Mouse (Mus musculus) left cerebral cortex, adult 2 months (tissue): ENCODE results near the gene Shc2. TPM values are rescaled to one million over a fixed set of nuclear protein-coding genes. Genes with fewer than 3 reads are reported as not detected.

Source experiments
- DNase-seq, 2 experiments: peaks; one replicate each; pipeline ENCODE4 v3.0.0; 2021 to 2022; ENCODE audit warnings: low spot score in 2 of 2, mixed read lengths in 1 of 2; ENCODE audit errors: extremely low spot score in 1 of 2
- H3K27ac ChIP-seq: fragments of 200-600 bp; 2 replicates; pipeline ENCODE4 v1.8.1; 2022
- H3K4me3 ChIP-seq: fragments of 200-600 bp; 2 replicates; pipeline ENCODE4 v1.8.1; 2022
- CTCF ChIP-seq: fragments of 200-600 bp; IDR thresholded peaks from 2 replicates; pipeline ENCODE4 v1.8.1; 2022; ENCODE audit warnings: antibody characterized with exemption, mild to moderate bottlenecking, moderate library complexity
- intact Hi-C: fragments of 180-260 bp; cut with DNase I; formaldehyde crosslinking; loops from one replicate; pipeline ENCODE4 v1.15.1; 2025
- total RNA-seq, 2 experiments: library from RNA; stranded (reverse); gene quantifications; 2 replicates each; pipeline ENCODE4 v1.2.3; 2021

Gene Shc2
- total RNA-seq, 2 experiments from 2014 or later, result 47.8 to 48.1 TPM

- DNase-seq, result no peak
- TF ChIP-seq CTCF, result no peak
- intact Hi-C loops, result no loop called here
- Histone ChIP-seq H3K4me3 (no peak overlapping the region), H3K27ac (no peak overlapping the region)
These were observed 51.5 kb downstream of the Shc2 start for GRCm38 (mm10) chr10:79586243-79586642.

DNA sequence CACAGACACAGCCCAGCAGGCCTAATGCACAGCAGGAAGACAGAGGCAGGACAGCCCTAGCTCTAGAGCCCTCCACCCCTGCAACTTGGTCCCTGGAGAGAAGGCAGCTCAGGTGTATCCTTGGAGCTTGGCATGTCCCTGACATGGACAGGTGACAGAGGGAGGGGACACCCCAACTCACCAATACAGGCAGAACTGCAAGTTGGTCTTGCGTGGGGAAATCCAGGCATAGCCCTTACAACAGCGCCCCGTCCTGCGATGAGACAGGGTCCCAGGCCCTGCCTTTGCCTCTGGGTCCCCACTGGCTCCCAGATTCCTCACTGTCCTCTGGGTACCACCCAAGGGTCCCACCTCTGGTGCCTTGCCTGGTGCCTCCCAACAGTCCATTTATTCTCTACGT, 52.0 kb downstream of the Shc2 start:
- no peak for DNase-seq
- no peak for TF ChIP-seq CTCF
- intact Hi-C loops, result no loop called here
- no peak overlapping the region for H3K4me3 ChIP-seq
- H3K27ac ChIP-seq, result no peak overlapping the region

DNA sequence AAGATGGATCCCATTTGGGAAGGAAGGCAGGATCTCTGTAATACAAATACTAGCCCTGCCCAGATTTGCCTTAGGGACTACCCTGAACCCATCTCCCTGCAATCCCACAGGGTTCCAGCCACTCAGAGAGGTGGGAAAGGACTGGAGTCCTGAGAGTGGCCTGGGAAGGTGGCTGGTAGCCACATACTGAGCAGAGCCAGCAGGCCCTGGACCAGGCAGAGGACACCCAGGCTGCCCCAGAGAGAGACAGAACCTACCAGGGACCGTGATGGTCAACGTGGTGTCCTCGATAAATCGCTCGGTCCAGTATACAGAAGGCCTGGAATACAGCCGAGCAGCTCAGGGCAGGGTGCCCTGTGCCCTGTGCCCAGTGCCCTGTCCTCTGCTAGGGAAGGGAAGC, 52.6 kb downstream of the Shc2 start:
- TF ChIP-seq CTCF, result no peak
- Histone ChIP-seq H3K27ac (no peak overlapping the region), H3K4me3 (no peak overlapping the region)
- no peak for DNase-seq
- intact Hi-C loops, result no loop called here

DNA sequence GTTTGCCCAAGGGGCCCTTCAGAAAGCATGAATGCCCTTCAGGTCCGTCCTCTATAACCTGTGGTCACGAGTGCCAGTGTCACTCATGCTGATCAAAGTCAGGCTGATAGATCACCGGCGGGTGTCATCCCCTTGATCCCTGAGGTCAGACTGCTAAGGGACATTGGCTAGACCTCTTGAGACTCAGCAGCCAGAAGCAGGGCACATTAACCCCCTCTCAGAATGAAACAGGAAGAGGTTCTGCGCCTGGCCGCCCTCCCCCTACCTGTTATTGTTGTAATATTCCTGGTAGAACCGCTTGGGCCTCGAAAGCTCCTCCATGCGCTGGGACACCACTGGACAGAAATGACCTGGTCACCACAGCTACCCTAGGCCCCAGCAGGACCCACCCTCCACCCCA, 53.3 kb downstream of the Shc2 start:
- DNase-seq, result no peak
- intact Hi-C loops, result no loop called here
- no peak overlapping the region for H3K4me3 ChIP-seq
- H3K27ac ChIP-seq, result no peak overlapping the region
- TF ChIP-seq CTCF, result no peak

DNA sequence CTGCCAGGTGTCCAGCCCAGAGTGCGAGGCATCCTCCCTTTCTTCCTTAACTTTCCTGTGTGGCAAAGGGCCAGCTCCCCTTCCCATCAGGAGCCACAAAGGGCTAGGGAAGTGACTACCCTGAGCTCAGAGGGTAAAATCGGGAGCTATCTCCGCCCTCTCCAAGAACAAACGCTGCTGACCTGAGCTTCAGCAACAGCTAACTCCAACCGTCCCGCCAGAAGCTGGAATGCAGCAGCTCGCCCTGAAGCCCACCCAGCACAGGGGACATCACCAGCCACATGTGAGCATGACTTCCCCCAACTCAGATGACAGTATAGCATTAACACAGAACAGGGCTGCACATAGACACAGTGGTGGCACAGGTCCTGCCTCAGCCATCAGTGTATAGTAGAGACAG, 53.7 kb downstream of the Shc2 start:
- DNase-seq, result no peak
- intact Hi-C loops, result no loop called here
- no peak for TF ChIP-seq CTCF
- no peak overlapping the region for H3K27ac ChIP-seq
- no peak overlapping the region for H3K4me3 ChIP-seq

GRCm38 (mm10) chr10:79581501-79581900, 56.2 kb downstream of the Shc2 start:
- Histone ChIP-seq H3K27ac (no peak overlapping the region), H3K4me3 (no peak overlapping the region)
- intact Hi-C loops, result no loop called here
- TF ChIP-seq CTCF, result no peak
- DNase-seq, result no peak

GRCm38 (mm10) chr10:79580811-79581210, 56.9 kb downstream of the Shc2 start:
- peak; percentile 61 for TF ChIP-seq CTCF
- Histone ChIP-seq H3K27ac (no peak overlapping the region), H3K4me3 (no peak overlapping the region)
- intact Hi-C loops, result no loop called here
- DNase-seq, result no peak

GRCm38 (mm10) chr10:79580356-79580755, 57.4 kb downstream of the Shc2 start:
- H3K4me3 ChIP-seq, result no peak overlapping the region
- no peak for DNase-seq
- no peak overlapping the region for H3K27ac ChIP-seq
- TF ChIP-seq CTCF, result no peak
- intact Hi-C loops, result no loop called here

- no peak for DNase-seq
- TF ChIP-seq CTCF, result no peak
- H3K27ac ChIP-seq, result no peak overlapping the region
- H3K4me3 ChIP-seq, result no peak overlapping the region
- intact Hi-C loops, result no loop called here
These were observed 57.9 kb downstream of the Shc2 start for GRCm38 (mm10) chr10:79579781-79580180.

- intact Hi-C loops, result no loop called here
- no peak for TF ChIP-seq CTCF
- Histone ChIP-seq H3K27ac (no peak overlapping the region), H3K4me3 (no peak overlapping the region)
- no peak for DNase-seq
These were observed 58.8 kb downstream of the Shc2 start for GRCm38 (mm10) chr10:79578891-79579290.

DNA sequence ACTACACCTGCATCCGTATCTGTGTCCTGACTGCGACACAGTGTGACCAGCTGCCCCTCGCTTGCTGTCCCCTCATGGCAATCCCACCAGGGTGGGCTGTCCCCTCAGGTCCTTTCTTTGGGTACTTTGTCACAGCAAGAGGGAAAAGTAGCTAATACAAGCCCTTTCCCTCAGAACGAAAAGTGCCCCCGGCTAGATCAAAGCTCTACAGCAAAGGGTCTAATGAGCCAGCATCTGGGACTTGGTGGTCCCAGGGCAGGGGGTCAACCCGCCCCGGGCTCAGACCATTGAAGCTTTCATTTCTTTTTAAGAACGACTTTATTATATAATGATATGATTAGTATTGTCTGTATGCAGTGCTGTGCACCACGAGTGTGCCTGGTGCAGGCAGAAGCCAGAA, 59.4 kb downstream of the Shc2 start:
- intact Hi-C loops, result no loop called here
- no peak for TF ChIP-seq CTCF
- no peak for DNase-seq
- no peak overlapping the region for H3K4me3 ChIP-seq
- H3K27ac ChIP-seq, result no peak overlapping the region

GRCm38 (mm10) chr10:79577376-79577775, 60.3 kb downstream of the Shc2 start:
- no peak for DNase-seq
- TF ChIP-seq CTCF, result no peak
- no peak overlapping the region for H3K4me3 ChIP-seq
- intact Hi-C loops, result no loop called here
- no peak overlapping the region for H3K27ac ChIP-seq

GRCm38 (mm10) chr10:79575754-79576153, 62.0 kb downstream of the Shc2 start:
- Histone ChIP-seq H3K27ac (no peak overlapping the region), H3K4me3 (no peak overlapping the region)
- no peak for TF ChIP-seq CTCF
- no peak for DNase-seq
- intact Hi-C loops, result no loop called here

- Histone ChIP-seq H3K4me3 (no peak overlapping the region), H3K27ac (no peak overlapping the region)
- no peak for TF ChIP-seq CTCF
- intact Hi-C loops, result no loop called here
- DNase-seq, result no peak
These were observed 62.9 kb downstream of the Shc2 start for GRCm38 (mm10) chr10:79574796-79575195.
